8 mouse cellular contexts compared by ENCODE assay signal in the genomic region with DNA sequence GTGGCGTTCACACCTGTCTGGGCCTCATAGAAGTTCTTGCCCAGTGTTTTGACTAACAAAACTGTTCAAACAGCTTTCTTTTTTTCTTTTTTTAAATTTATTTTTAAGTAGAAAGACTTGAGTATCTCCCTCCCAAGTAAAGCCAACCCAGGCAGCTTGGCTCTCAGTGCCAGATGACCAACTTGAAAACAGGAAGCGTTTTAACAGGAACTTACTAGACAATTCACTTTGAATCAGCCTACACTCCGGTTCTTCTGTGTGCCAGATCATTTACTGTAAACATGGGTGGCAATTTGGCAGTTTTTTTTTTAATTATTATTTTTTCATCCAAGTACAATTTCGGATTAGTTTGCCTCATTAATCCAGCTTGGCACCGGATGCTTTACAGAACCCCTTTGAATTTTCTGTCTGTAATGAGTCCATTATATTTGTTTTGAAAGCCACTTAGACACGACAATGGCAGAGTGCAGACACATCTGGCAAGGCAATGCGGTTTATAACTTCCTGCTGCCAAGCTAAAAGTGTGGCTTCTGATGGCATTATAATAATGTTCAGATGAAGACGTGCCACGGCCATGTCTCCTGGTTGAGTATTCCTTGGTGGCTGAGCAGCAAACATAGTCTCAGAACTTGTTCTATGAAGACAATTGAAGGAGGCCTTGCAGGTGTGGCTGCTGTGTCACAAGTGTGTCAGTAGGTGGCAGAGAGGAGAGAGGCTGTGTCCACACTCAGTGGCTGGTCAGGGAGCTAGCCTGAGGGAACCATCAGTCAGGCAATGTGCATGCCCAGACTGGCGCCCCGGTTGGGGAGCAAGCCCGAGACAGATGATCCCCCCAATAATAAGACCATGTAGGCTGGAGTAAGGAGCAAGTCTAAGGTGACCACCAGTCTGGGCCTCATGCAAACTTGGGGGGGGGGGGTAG. TPM values are rescaled to one million over a fixed set of nuclear protein-coding genes. Genes with fewer than 3 reads are reported as not detected.
DNase-seq lines count a peak whose midpoint lies in the region; ATAC-seq and TF ChIP-seq lines count a peak whose summit lies in the region.

No protein-coding gene starts in this region.

- peak; percentile 29 to 65; a peak in 2 of 4 replicates for TF ChIP-seq CTCF in CH12.LX (conservative IDR thresholded peaks at IDR 0.05 in 1 of 2, IDR thresholded peaks at IDR 0.05 in 1 of 2; ENCODE audit: low read depth in 2 of 2, low read length in 2 of 2)
- TF ChIP-seq CTCF in liver, adult 2 months (IDR thresholded peaks at IDR 0.05; ENCODE audit: low read depth, low read length) = peak; percentile 73

- no peak overlapping the region for H3K4me3 ChIP-seq in hindbrain, embryonic 11.5 days (ENCODE audit: low read depth, low read length)
- no peak overlapping the region for H3K4me3 ChIP-seq in hindbrain, embryonic 10.5 days
- no peak overlapping the region for H3K4me3 ChIP-seq in CH12.LX (replicated peaks in 1 of 3; ENCODE audit: low read depth in 2 of 3, low read length in 2 of 3, poor library complexity in 1 of 3)
- no peak overlapping the region for H3K4me3 ChIP-seq in liver, adult 2 months (ENCODE audit: insufficient read depth, low read depth, low read length)
- no peak overlapping the region for H3K4me3 ChIP-seq in intestine, embryonic 16.5 days (ENCODE audit: low read length)

- H3K4me2 ChIP-seq in hindbrain, embryonic 11.5 days (replicated peaks; ENCODE audit: low read depth, low read length) = no peak overlapping the region
- no peak overlapping the region for H3K4me2 ChIP-seq in CH12.LX (ENCODE audit: insufficient read depth, low read depth, poor library complexity, severe bottlenecking)
- no peak overlapping the region for H3K4me2 ChIP-seq in intestine, embryonic 16.5 days (ENCODE audit: low read depth, low read length)

- no peak overlapping the region for H3K9ac ChIP-seq in hindbrain, embryonic 11.5 days (ENCODE audit: low read depth, low read length)
- no peak overlapping the region for H3K9ac ChIP-seq in CH12.LX (ENCODE audit: insufficient read depth, low read depth)
- H3K9ac ChIP-seq in liver, adult 2 months (ENCODE audit: low read depth, low read length) = no peak overlapping the region
- no peak overlapping the region for H3K9ac ChIP-seq in intestine, embryonic 16.5 days (ENCODE audit: low read depth, low read length)

- no peaks in the 10 kb centered on the region for H3K9me3 ChIP-seq in hindbrain, embryonic 11.5 days (ENCODE audit: control insufficient read depth, low read length)
- H3K9me3 ChIP-seq in hindbrain, embryonic 10.5 days = no peaks in the 10 kb centered on the region
- H3K9me3 ChIP-seq in CH12.LX (replicated peaks; ENCODE audit: low read length) = peaks cover 3% of the 10 kb centered on the region
- no peaks in the 10 kb centered on the region for H3K9me3 ChIP-seq in intestine, embryonic 16.5 days (ENCODE audit: control insufficient read depth, low read length)

- no peaks in the 10 kb centered on the region for H3K36me3 ChIP-seq in hindbrain, embryonic 11.5 days (ENCODE audit: control insufficient read depth, insufficient read depth, low read length)
- H3K36me3 ChIP-seq in hindbrain, embryonic 10.5 days = no peaks in the 10 kb centered on the region
- no peaks in the 10 kb centered on the region for H3K36me3 ChIP-seq in CH12.LX (replicated peaks in 1 of 2; ENCODE audit: control insufficient read depth in 1 of 2, insufficient read depth in 1 of 2, low read length in 1 of 2)
- H3K36me3 ChIP-seq in liver, adult 2 months (ENCODE audit: control insufficient read depth, insufficient read depth, low read length) = no peaks in the 10 kb centered on the region
- no peaks in the 10 kb centered on the region for H3K36me3 ChIP-seq in intestine, embryonic 16.5 days (ENCODE audit: control insufficient read depth, insufficient read depth, low read length)

- no peak for TF ChIP-seq EP300 in CH12.LX (IDR thresholded peaks at IDR 0.05; ENCODE audit: low read length)

- H3K4me1 ChIP-seq in hindbrain, embryonic 11.5 days (replicated peaks; ENCODE audit: control insufficient read depth, insufficient read depth, low read length) = no peaks in the 10 kb centered on the region
- H3K4me1 ChIP-seq in hindbrain, embryonic 10.5 days (replicated peaks) = no peaks in the 10 kb centered on the region
- H3K4me1 ChIP-seq in CH12.LX (ENCODE audit: control insufficient read depth in 1 of 2, insufficient read depth in 2 of 2) = 0 out of 4 replicates have a peak, but pooled peaks cover 0 to 4% of the 10 kb centered on the region in 2 experiments
- H3K4me1 ChIP-seq in liver, adult 2 months (ENCODE audit: control insufficient read depth, insufficient read depth, low read length) = no peaks in the 10 kb centered on the region
- no peaks in the 10 kb centered on the region for H3K4me1 ChIP-seq in intestine, embryonic 16.5 days (ENCODE audit: control insufficient read depth, insufficient read depth, low read length)

- in situ Hi-C loops in CH12.LX (cut with MboI; ENCODE audit: low pct_ligation_motif_present, low pct_unique_long_range_greater_than_20kb, low sequenced_read_pairs) = no loop called here

- TF ChIP-seq RAD21 in CH12.LX (IDR thresholded peaks at IDR 0.05; ENCODE audit: low read depth, low read length) = peak; percentile 35

- DNase-seq in hindbrain, embryonic 11.5 days (ENCODE audit: low spot score) = no peak
- no peak for DNase-seq in hindbrain, embryonic 10.5 days (ENCODE audit: low spot score)
- DNase-seq in CH12.LX (ENCODE audit: extremely low read depth) = peak; percentile 14
- DNase-seq in adrenal gland, postnatal 14 days = peak; percentile 31
- peak; percentile 13 for DNase-seq in liver, adult 2 months (ENCODE audit: extremely low read depth, low read depth, low spot score)
- no peak for DNase-seq in cerebellum, adult 11-12 months
- no peak for DNase-seq in gastrocnemius, adult 18-20 months (ENCODE audit: low spot score)

- 0 out of 2 replicates have a peak, but pooled peaks have one; percentile 14 for ATAC-seq in hindbrain, embryonic 11.5 days (ENCODE audit: low FRiP score)
- ATAC-seq in intestine, embryonic 16.5 days = no peak

- WGBS in hindbrain, embryonic 11.5 days = 88% methylated on average over 12 of the region's 12 CpGs
- WGBS in hindbrain, embryonic 10.5 days = 86% methylated on average over 12 of the region's 12 CpGs
- 85% methylated on average over 12 of the region's 12 CpGs for whole genome bisulfite sequencing in liver, adult 2 months
- 82% methylated on average over 12 of the region's 12 CpGs for WGBS in intestine, embryonic 16.5 days

- no peak overlapping the region for H3K27ac ChIP-seq in hindbrain, embryonic 11.5 days (ENCODE audit: low read depth, low read length)
- H3K27ac ChIP-seq in hindbrain, embryonic 10.5 days = no peak overlapping the region
- no peak overlapping the region for H3K27ac ChIP-seq in CH12.LX (ENCODE audit: insufficient read depth, low read depth)
- H3K27ac ChIP-seq in liver, adult 2 months (replicated peaks; ENCODE audit: insufficient read depth, low read depth, low read length) = no peak overlapping the region
- H3K27ac ChIP-seq in intestine, embryonic 16.5 days (ENCODE audit: low read length) = no peak overlapping the region

- TF ChIP-seq POLR2A in CH12.LX (IDR thresholded peaks at IDR 0.05; ENCODE audit: low read depth, low read length) = no peak
- TF ChIP-seq POLR2A in liver, adult 2 months (IDR thresholded peaks at IDR 0.05; ENCODE audit: extremely low read depth, insufficient read depth, low read length) = no peak

- dilution Hi-C loops in CH12.LX (cut with MboI; ENCODE audit: extremely low pct_ligation_motif_present, extremely low pct_unique_long_range_greater_than_20kb, low sequenced_read_pairs) = no loop called here

- no peaks in the 10 kb centered on the region for H3K27me3 ChIP-seq in hindbrain, embryonic 11.5 days (ENCODE audit: control insufficient read depth, insufficient read depth, low read length)
- peaks cover under 1% of the 10 kb centered on the region; the same call in 1 of the 2 replicates for H3K27me3 ChIP-seq in hindbrain, embryonic 10.5 days (ENCODE audit: insufficient read depth, poor library complexity, severe bottlenecking)
- no peaks in the 10 kb centered on the region for H3K27me3 ChIP-seq in CH12.LX (replicated peaks)
- H3K27me3 ChIP-seq in liver, adult 2 months (ENCODE audit: control insufficient read depth, insufficient read depth, low read length) = no peaks in the 10 kb centered on the region
- no peaks in the 10 kb centered on the region for H3K27me3 ChIP-seq in intestine, embryonic 16.5 days (replicated peaks; ENCODE audit: control insufficient read depth, insufficient read depth, low read length)

- no peaks in the 10 kb centered on the region for H3K79me2 ChIP-seq in CH12.LX (replicated peaks; ENCODE audit: control insufficient read depth, extremely low read depth, insufficient read depth, poor library complexity, severe bottlenecking)
- no peaks in the 10 kb centered on the region for H3K79me2 ChIP-seq in liver, adult 2 months (ENCODE audit: control insufficient read depth, insufficient read depth, low read length)

TF ChIP-seq in CH12.LX, 34 proteins besides CTCF, POLR2A, EP300 and RAD21:
- no peak for TF ChIP-seq USF1 (IDR thresholded peaks at IDR 0.05; ENCODE audit: low read depth, low read length)
- peak; percentile 63 for TF ChIP-seq SMC3 (IDR thresholded peaks at IDR 0.05; ENCODE audit: low read depth, low read length)

RNA-seq across cellular contexts. Expression of a gene that starts 12.9 kb away (rescaled TPM):
- polyA plus RNA-seq in hindbrain, embryonic 11.5 days (2014; fragmentation: Nextera tagmentation; extraction: Ambion mirVana) = 0.89 and 0.99 TPM in 2 replicates
- polyA plus RNA-seq in hindbrain, embryonic 10.5 days (2016; fragmentation: Nextera tagmentation; extraction: Ambion mirVana) = 0.56 and 0.75 TPM in 2 replicates
- not detected in 2 replicates for total RNA-seq in CH12.LX (2012; rRNA removed)
- 0.18 TPM in 1 of 2 replicates, not detected in the other for total RNA-seq in CH12.LX (2014; rRNA removed)
- polyA plus RNA-seq in CH12.LX (2012; ENCODE audit: insufficient read length, low read depth) = not detected in 2 replicates
- 0.37 and 1.2 TPM in 2 replicates for total RNA-seq in adrenal gland, postnatal 14 days (2021)
- total RNA-seq in liver, adult 2 months (2014; rRNA removed) = 0.09 and 0.13 TPM in 2 replicates
- polyA plus RNA-seq in liver, adult 2 months (2012; rRNA removed) = not detected in 2 replicates
- total RNA-seq in gastrocnemius, adult 18-20 months (2021) = not detected
- 21.1 and 23.1 TPM in 2 replicates for polyA plus RNA-seq in intestine, embryonic 16.5 days (2015; fragmentation: Nextera tagmentation; extraction: Ambion mirVana)

Comparison
In these comparisons a context has a peak if more than half of its experiments do, and no peak if none do; other contexts are left out.
1. DNase-seq: peak in CH12.LX (single experiment), adrenal gland, postnatal 14 days (single experiment) and liver, adult 2 months (single experiment); none in hindbrain, embryonic 11.5 days (single experiment), hindbrain, embryonic 10.5 days (single experiment), cerebellum, adult 11-12 months (single experiment) and gastrocnemius, adult 18-20 months (single experiment).
2. RNA of a gene that starts 12.9 kb away (polyA plus RNA-seq): 21.1 to 23.1 TPM in intestine, embryonic 16.5 days; 0.89 to 0.99 TPM in hindbrain, embryonic 11.5 days, 0.56 to 0.75 TPM in hindbrain, embryonic 10.5 days, not detected in CH12.LX and not detected in liver, adult 2 months; every median in the first group is over 10 times any median in the second.